Mouse (Mus musculus): ENCODE measurements at regions not wholly inside any gene's neighbourhood (a gene's known extent, or its start where the extent isn't known, plus 50 kb on each side); places are given as distances from the start of the nearest gene placed in this dataset.

GRCm38 (mm10) chr13:52702201-52702611 lies 119.2 kb downstream of the Syk start:
- no peak for DNase-seq (ENCODE audit: low read depth)

GRCm38 (mm10) chr13:52703401-52704164 lies 120.6 kb downstream of the Syk start:
- DNase-seq (ENCODE audit: low read depth): no peak

- DNase-seq (ENCODE audit: low read depth): no peak
Measured at GRCm38 (mm10) chr13:52704673-52705072, 121.7 kb downstream of the Syk start.

- DNase-seq (ENCODE audit: low read depth): no peak
Measured at GRCm38 (mm10) chr13:52709580-52709979, 126.6 kb downstream of the Syk start.

GRCm38 (mm10) chr13:52711713-52712369 lies 128.9 kb downstream of the Syk start:
- DNase-seq (ENCODE audit: low read depth): peak; percentile 92

GRCm38 (mm10) chr13:52721463-52721862 lies 138.5 kb downstream of the Syk start:
- DNase-seq (ENCODE audit: low read depth): peak; percentile 73

GRCm38 (mm10) chr13:52722718-52723117 lies 139.7 kb downstream of the Syk start:
- DNase-seq (ENCODE audit: low read depth): no peak

- DNase-seq (ENCODE audit: low read depth): no peak
Measured at GRCm38 (mm10) chr13:52726043-52726442, 143.1 kb downstream of the Syk start.

GRCm38 (mm10) chr13:52726525-52726924 lies 143.6 kb downstream of the Syk start:
- peak; percentile 25 for DNase-seq (ENCODE audit: low read depth)

- DNase-seq (ENCODE audit: low read depth): no peak
Measured at GRCm38 (mm10) chr13:52735453-52735933, 152.5 kb downstream of the Syk start.

GRCm38 (mm10) chr13:52735934-52736523 lies 153.1 kb downstream of the Syk start:
- DNase-seq (ENCODE audit: low read depth): no peak

GRCm38 (mm10) chr13:52738095-52738660 lies 155.2 kb downstream of the Syk start:
- no peak for DNase-seq (ENCODE audit: low read depth)

- DNase-seq (ENCODE audit: low read depth): no peak
Measured at GRCm38 (mm10) chr13:52741371-52741770, 158.4 kb downstream of the Syk start.

GRCm38 (mm10) chr13:52756005-52756404 lies 173.0 kb downstream of the Syk start:
- no peak for DNase-seq (ENCODE audit: low read depth)

- DNase-seq (ENCODE audit: low read depth): no peak
Measured at GRCm38 (mm10) chr13:52765508-52766181, 163.8 kb downstream of the Auh start.

- no peak for DNase-seq (ENCODE audit: low read depth)
Measured at GRCm38 (mm10) chr13:52766236-52766635, 163.2 kb downstream of the Auh start.

- no peak for DNase-seq (ENCODE audit: low read depth)
Measured at GRCm38 (mm10) chr13:52769956-52770355, 159.5 kb downstream of the Auh start.

- DNase-seq (ENCODE audit: low read depth): no peak
Measured at GRCm38 (mm10) chr13:52771518-52771917, 158.0 kb downstream of the Auh start.

- no peak for DNase-seq (ENCODE audit: low read depth)
Measured at GRCm38 (mm10) chr13:52772081-52772480, 157.4 kb downstream of the Auh start.

GRCm38 (mm10) chr13:52777396-52778034 lies 152.0 kb downstream of the Auh start:
- DNase-seq (ENCODE audit: low read depth): no peak

- no peak for DNase-seq (ENCODE audit: low read depth)
Measured at GRCm38 (mm10) chr13:52778848-52779247, 150.6 kb downstream of the Auh start.
